Mouse (Mus musculus) skeletal muscle tissue, adult 2 months (tissue): ENCODE data around the gene Car12.

Experiments
- DNase-seq: peaks from one replicate; pipeline ENCODE4 v3.0.0-alpha.2; 2012; ENCODE audit warnings: low read depth, low spot score

Gene Car12

DNA sequence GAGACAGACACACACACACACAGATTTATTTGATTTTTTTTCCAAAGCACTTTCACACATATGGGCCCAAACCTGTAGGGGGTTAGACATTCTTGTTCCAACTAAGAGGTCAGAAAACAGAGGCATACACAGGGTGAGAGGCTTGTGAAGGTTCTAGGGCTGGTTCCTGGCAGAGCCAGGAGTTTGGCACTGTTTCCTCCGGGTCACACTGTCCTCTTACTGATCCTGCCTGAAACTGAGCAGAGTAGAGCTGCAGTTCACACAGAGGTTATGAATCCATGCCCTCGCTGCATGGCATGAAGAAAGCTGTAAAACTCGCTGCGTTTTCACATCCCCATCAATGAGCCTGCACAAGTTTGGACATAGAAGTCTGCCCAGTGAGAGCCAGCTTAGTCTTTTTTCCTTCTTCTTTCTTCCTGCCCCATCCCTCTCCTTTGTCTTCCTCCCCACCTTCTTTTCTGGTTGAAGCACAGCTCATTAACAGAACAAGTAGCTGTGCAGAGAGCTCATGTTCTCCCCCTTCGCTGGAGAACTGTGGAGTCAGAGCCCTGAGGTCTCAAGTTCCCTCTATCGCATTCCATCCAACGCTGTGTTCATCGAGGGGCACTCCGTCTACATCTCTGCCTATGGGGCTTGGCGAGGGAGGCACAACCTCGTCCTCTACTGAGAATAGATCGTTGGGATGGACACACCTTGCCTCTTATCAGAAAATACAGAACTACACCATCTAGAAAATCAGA, 4.5 kb upstream of the Car12 start:
- peak; percentile 29 for DNase-seq

DNA sequence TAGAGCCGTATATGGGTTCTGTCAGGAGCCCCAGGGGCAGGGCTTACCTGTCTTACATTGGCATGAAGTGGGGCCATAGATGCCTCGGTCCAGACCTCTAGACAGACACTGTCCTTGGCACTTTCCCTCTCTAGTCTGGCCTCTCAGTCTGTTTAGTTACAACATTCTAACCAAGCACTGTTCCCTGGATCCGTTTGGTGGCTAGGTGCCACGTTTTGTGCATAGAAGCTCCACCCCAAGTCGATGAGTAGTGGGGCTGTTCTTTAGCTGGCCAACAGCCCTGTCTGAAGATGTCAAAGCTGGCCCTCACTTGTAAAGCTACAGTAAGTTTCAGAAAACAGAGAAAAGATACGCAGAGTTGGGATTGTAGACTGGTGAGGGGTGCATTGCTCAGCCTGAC, 2.9 kb upstream of the Car12 start:
- peak; percentile 24 for DNase-seq

DNA sequence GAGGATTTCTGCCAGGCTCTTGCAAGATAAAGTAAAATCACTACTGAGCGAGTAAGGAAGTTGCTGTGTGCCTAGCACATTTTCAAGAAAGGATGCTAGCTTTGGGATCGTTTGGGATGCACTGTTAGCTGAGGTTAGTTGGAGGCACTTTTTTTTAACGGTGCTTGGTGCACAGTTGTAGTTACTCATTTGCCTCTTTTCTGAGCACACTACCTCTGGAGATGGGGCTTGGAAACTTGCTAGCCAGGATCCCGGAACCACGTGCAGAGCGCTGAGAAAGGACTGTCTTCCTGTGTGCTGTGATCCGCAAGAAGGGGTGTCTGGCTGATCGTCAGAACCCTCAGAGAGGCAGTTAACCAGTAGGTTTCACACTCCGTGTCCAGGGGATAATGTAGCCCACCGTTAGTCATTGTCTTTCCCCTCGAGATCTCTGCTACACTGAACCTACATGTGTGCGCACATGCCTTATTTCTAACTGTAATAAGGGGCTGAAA, 583 bp downstream of the Car12 start:
- no peak for DNase-seq

DNA sequence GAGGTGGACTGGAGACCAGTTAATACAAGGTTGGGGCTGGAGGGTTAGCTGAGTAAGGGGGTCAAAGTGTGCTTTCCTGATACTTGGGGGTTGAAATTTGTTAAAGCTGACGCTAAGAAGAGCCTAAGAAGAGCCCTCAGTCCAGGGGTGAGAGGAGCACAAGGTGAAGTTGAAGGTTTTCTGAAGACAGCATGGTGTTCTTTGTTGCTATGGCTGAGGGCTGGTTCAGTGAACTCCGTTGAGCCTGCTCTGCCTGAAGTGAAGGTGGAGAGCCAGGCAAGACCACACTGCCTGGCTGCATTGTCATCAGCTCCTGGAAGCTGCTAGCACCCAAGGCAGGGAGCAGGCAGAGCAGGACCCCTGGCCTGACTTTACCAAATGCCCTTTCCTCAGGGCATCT, 1.9 kb downstream of the Car12 start:
- no peak for DNase-seq

DNA sequence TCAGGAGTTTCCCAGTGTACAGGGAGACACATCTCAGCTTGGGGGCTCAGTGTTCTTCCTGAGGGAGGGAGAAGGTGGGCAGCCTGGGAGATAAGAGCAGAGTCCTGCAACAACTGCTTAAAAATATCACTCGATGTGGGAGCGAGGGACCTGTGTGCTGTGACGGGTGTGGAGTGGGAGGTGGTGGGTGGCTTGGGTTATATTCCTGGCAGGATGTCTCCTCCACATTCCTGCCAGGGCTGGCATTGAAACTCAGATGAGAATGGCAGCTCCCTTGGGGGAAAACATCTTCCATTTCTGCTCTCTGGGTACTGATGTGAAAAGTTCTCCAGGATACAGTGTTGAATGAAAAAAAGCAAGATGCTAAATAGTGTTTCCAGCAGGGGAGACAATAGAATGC, 3.0 kb downstream of the Car12 start:
- DNase-seq, result no peak

DNA sequence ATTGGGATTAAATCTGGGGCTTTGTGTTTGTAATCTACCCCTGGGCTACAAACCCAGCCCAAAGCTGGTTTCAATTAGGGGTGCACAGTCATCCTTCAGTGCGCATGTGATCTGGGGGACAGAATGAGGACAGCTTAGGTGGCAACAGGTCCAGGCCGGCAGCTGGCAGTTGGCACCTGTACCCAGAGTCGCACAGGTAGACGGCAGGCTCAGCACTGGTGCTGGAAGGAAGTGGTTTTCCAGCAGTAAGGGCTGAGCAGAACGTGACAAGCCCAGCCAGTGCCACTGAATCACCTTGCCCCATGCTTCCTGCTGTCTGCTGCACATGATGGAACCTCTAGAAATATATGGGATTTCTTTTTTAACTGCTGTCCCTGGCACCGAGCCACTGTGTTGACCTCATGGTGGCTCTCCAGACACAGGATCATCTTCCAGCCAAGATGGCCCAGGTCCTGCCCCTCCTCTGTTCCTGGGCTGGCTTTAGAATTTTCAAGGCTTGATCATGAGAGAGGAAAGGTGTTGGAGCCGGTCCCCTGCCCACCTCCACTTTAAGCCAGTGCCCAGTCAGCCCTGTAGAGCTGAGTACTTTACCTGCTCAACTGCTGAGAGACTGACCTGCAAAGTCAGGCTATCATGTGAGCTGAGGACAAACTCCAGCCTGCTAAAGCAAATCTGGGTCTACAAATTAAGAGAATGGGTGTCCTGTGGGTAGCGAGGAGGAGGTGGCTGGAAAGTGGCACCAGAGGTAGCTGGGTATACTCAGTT, 7.4 kb downstream of the Car12 start:
- DNase-seq, result peak; percentile 29

DNA sequence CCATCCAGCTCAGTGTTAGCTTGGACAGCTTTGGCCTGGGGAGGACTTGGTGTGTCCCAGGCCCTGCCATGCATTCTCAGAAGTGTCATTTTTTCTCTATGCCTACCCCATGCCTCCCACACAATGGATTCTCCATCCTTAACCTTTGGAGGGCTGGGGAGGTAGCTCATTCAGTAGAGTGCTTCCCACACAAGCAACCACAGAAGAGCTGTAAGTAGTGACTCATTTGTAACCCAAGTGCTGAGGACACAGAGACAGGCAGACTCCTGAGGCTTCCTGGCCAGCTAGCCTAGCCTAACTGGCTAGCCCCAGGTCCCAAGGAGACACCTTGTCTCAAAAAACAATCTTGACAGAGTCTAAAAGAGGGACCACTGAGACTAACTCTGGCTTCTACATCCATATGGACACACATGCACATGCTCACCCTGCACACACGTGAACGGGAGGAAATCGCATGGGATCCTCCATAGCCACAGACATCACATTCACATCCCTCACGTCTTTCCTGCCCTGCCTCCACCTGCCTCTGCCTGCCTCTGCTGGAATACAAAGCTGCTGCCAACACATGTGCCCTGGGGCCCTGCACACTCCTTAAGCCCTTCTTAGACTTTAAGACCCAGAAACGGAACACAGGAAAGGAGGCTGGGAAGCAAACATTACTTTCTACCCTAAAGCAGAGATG, 8.8 kb downstream of the Car12 start:
- DNase-seq, result no peak

DNA sequence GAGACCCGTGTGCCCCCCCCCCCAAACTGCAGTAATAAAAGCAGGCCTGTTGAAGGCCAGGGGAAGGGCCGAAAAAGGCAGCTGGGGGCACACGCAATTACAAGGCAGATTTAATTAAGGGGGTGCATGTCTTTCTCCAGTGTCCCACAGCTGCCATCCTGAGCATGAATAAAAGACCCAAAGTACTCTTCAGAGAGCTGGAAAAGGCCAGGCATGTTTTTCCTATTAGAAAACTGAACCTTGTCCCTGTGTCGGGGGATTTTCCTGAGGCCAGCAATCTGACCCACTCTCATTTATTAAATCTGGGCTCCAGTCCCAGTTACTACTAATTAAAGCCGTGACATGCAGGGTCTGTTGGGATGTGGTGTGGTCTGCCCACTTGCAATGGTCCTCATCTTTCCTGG, 9.4 kb downstream of the Car12 start:
- no peak for DNase-seq

DNA sequence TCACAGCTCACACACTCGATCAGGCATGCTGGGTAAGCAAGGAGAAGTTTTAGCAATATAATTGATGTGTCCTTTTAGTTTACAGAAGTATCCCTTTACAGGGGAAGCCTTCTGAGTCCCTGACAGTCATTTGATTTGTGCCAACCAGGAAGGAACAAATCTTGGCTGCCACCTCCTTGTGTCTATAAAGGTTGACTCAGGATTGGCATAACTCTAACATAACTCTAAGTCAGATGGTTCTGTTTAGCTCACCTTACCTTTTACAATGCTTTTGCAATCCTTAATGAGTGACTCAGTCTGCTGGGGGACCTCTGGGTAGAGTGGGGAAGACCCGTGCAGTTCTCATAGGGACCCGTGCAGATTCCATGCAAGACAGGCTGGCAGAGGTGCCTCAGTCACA, 12.1 kb downstream of the Car12 start:
- no peak for DNase-seq

DNA sequence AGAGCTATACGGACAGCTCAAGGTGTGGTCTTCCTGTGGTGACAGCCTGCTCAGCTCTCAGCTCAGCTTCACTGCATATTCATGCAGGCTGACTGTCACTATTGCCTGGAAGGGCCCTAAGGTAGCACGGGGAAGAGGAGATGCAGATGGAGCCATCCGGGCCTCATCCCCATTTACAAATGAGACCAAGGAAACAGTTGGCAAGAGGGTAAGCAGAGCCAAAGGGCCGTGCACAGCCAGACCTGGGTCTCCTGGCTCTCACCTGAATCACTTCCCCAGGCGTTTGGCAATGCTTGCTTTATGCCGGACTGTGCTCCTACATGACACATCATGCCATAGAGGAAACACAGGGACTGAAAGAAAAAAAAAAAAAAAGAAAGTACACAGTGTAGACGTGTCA, 13.8 kb downstream of the Car12 start:
- no peak for DNase-seq

DNA sequence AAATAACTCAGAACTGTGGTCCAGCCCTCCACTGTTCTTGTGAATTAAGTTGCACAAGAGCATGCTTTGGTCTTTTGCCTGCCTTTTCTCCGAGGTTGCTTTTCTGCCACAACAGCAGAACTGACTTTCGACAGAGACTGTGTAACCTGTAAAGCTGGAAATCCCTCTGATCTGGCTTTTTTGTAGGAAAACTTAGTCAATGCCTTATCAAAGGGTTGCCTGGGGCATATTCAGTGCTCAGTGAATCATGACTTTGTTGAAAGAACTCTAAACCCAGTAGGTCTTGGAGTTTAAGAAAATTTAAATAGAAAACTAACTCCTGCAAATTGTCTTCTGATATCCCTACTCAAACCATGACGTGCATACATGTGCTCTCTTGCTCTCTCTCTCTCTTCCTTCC, 17.1 kb downstream of the Car12 start:
- DNase-seq, result no peak

DNA sequence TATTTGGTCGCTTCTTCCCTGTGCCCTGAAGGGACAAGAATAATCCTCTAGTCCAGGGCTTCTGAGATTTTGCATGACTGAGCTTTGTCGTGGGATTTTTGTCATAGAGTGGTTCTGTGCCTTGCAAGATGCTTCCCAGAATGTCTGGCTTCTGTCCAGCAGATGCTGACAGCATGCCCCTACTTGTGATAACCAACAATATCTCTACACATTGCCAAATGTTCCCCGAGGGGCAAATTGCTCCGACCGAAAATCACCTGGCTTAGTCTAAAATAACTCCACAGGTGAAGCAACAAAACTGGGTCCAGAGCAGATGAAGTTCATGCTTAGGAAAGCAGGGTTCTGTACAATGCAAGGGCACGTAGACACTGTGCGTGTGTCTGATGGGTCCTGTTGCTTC, 17.8 kb downstream of the Car12 start:
- DNase-seq, result no peak

DNA sequence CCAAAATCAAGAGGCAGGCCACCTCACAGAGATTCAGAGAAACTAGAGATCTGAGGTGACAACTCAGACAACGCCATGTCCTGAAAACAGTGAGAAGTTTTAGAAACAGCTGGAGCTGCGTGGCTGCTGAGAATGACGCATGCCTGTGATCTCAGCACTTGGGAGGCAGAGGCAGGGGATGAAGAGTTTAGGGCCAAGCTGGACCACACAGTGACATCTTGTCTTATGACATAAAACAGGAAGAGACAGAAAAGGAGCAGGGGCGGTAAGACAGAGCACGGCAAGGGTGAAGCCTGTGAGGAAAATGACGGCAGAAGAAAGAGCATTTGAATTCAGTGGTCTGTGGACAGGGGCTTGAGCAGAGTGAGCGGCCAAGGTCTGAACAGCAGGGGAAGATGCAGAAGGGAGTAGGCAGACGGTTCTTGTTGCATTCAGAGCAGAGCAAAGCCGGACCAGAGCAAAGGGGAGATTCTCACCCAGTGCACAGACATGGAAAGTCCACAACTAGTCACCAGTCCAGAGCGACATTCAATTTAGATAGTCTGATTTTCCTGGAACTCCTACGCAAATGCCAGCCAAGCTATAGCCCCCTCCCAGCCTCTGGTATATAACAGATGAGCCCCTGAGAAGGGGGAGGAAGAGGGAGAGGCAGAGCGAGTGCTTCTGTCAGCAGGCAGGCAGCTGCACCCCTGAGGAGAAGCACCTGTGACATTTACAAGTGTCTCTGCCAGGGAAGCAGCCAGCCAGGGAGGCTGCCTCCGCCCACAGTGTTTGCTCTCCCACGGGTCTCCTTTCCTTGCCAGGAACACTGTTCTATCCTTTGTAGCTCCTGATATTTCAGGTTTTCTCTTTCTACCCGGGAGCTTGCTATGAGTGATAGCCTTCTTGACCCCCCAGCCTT, 19.6 kb downstream of the Car12 start:
- DNase-seq, result no peak

DNA sequence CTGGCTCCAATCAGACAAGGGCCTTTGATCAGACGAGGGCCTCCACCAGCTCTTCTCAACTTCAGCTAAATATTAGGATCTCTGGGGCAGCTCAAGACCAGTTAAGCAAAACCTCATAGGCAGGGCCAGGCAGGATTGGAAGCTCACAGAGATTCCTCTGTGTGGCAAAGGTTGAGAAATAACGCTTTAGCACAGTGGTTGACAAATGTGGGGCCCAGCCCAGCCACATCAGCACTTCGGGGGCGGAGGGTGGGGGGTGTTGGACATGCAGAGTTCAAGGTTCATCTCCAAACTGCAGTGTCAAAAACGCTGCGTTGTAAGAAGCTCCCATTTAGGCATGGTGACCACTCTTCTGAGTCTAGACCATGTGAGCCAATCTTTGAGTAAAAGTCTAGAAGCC, 21.1 kb downstream of the Car12 start:
- no peak for DNase-seq

DNA sequence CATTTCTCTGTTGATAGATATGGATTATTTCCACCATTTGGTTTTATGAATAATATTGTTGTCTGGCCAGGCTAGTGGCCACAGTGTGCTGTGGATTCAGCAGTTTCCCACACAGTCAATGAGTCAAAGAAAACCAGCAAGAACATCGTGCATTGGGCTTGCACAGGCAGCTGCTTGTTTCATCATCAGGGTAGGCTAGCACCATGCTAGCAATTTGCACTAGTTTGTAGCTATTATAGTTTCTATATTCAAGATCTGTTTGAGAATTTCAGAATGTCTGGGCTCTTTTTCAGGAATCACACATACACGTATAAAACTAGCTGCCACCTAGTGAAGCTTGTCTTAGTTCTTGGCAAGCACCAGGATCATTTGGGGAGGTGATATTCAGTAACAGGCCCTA, 21.6 kb downstream of the Car12 start:
- no peak for DNase-seq

DNA sequence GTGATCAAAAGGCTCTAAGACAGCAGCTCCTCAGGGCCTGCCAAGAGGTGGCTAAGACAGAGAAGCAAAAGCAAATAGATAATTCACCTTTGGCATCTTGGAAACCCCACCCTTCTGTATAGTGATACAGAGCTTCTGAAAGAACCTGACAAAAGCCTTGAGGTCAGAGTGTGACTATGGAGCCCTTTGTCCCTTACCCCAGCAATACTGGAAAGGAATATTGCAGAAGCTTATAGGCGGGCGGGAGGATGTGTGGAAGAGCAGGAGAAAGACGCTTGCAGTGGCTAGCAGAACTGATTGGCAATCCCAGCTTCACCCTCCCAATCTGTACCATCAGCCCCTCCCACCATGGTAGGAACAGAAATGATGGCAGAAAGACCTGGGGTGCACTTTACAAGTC, 22.5 kb downstream of the Car12 start:
- DNase-seq, result no peak

DNA sequence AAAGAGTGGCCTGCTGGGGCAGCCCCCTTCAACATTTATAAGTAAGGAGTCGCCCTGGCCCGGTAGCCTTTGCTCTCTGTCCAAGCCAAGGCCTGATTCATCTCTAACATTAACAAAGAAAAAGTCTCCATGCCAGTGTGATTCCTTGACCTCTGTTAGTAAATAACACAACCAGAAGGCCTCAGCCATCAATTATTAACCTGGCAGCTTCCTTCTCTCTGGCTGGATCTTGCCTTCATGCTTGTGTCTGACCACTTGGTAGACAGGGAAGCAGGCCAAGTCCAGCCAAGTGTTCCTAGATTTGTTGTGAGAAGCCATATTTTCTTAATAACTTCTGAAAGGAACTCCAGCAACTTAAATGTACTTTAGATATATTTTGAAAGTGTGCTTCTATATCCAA, 23.1 kb downstream of the Car12 start:
- DNase-seq, result no peak

DNA sequence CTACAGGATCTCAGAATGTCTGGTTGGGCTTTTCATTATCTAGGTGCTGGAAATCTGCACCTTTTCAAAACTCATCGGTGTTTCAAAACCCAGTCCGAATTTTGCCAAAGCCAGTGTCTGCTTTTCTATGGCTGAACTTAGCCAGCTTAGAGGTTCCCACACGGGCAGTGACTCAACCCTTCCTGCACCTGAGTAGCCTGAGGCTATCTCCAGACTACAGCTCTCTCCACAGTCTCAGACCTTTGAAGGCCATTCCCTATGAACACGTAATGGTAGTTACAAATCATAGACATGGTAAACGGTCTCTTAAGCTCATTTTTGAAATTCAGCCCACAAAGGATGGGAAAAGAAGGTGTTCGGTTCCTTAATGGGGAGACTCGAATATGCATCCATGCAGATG, 26.0 kb downstream of the Car12 start:
- no peak for DNase-seq

DNA sequence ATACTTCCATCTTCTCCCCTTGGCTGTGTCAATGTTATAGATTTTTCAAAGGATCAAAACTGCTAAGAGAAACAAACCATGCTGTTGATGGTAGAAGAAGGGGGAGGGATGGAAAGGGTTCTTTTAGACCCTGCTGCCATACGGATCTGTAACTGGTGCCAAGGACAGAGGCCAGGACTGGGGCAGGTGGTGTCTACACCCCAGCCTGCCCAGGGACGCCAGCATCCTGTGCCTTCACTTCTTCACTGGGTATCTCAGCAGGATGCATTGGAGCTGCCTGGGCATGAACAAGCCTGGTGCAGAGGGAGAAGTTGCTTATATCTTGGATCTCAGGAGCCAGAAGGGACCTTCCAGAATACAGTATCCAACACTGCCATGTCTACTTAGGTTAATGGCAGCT, 31.0 kb downstream of the Car12 start:
- no peak for DNase-seq

DNA sequence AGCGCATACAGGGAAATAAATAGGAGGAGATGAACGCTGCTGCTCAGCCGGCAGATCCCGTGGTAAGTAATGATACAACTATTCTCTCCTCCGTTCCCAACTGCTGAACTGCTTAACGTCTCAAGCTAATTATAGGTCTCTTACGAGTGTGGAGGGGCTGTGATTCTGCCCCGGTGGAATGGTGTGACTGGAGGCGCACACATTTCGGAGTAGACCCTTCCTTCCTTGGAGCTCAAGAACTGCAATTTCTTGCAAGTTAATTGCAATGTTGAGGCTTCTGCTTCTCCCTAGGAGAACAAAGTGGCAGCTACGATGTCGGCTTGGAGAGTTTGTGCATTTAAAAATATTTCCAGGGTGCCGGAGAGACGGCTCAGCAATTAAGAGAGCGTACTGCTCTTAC, 34.9 kb downstream of the Car12 start:
- no peak for DNase-seq

DNA sequence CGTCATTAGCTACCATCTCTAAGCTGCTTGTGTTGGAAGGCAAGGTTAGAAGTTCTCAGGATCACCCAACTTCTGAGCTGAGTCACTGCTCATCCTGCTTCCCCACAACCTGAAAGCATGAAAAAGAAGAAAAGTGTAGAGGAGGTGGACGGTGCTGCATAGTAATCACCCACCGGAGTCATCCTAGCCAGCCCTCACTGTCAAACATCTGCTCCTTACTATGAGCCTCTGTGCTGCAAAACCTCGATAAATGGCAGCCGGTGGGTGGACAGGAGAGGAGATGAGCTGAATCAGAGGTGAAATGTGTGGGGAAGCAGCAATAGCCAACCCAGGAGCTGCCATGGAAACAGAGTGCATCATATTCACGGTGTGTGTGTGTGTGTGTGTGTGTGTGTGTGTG, 39.4 kb downstream of the Car12 start:
- DNase-seq, result no peak

DNA sequence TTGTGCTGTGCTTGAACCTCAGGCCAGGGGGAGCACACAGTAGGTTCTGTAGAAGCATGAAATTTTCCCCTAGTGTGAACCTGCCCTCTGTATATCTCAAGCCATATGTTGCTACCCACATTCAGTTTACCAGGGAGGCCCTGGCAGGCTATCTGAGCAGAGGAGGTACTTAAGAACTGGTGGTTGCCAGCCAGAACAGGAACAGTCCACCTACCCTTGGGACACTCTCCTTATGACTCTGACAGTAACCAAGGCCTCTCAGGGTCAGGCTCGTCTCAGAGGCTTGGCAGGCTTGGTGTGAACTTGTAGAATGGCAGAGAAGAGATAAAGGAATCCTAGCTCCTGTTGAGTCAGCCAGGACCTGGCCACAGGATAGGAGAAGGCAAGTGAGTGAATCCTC, 47.5 kb downstream of the Car12 start:
- no peak for DNase-seq
